Mouse (Mus musculus): Measurements from ENCODE around the gene Plxnc1. TPM values are rescaled to one million over a fixed set of nuclear protein-coding genes. Genes with fewer than 3 reads are reported as not detected.

The Plxnc1 gene
- polyA plus RNA-seq, 1 experiment, result 42.7 TPM

- no peak for TF ChIP-seq GATA1 (IDR thresholded peaks at IDR 0.05; ENCODE audit: low read length)
These were observed 143.8 kb downstream of the Plxnc1 start for GRCm38 (mm10) chr10:94800677-94801354.

GRCm38 (mm10) chr10:94799485-94800239, 145.0 kb downstream of the Plxnc1 start:
- no peak for TF ChIP-seq GATA1 (IDR thresholded peaks at IDR 0.05; ENCODE audit: low read length)

- TF ChIP-seq GATA1 (IDR thresholded peaks at IDR 0.05; ENCODE audit: low read length), result no peak
These were observed 146.5 kb downstream of the Plxnc1 start for GRCm38 (mm10) chr10:94798128-94798527.

GRCm38 (mm10) chr10:94794666-94795244, 149.9 kb downstream of the Plxnc1 start:
- no peak for TF ChIP-seq GATA1 (IDR thresholded peaks at IDR 0.05; ENCODE audit: low read length)

- no peak for TF ChIP-seq GATA1 (IDR thresholded peaks at IDR 0.05; ENCODE audit: low read length)
These were observed 150.7 kb downstream of the Plxnc1 start for GRCm38 (mm10) chr10:94793914-94794313.

GRCm38 (mm10) chr10:94789205-94789604, 155.4 kb downstream of the Plxnc1 start:
- no peak for TF ChIP-seq GATA1 (IDR thresholded peaks at IDR 0.05; ENCODE audit: low read length)

- no peak for TF ChIP-seq GATA1 (IDR thresholded peaks at IDR 0.05; ENCODE audit: low read length)
These were observed 163.9 kb downstream of the Plxnc1 start for GRCm38 (mm10) chr10:94780618-94781262.

GRCm38 (mm10) chr10:94779319-94779718, 165.3 kb downstream of the Plxnc1 start:
- no peak for TF ChIP-seq GATA1 (IDR thresholded peaks at IDR 0.05; ENCODE audit: low read length)

GRCm38 (mm10) chr10:94777576-94777975, 167.1 kb downstream of the Plxnc1 start:
- TF ChIP-seq GATA1 (IDR thresholded peaks at IDR 0.05; ENCODE audit: low read length), result no peak

- no peak for TF ChIP-seq GATA1 (IDR thresholded peaks at IDR 0.05; ENCODE audit: low read length)
These were observed 173.1 kb downstream of the Plxnc1 start for GRCm38 (mm10) chr10:94771496-94771895.

- TF ChIP-seq GATA1 (IDR thresholded peaks at IDR 0.05; ENCODE audit: low read length), result no peak
These were observed 197.6 kb downstream of the Plxnc1 start for GRCm38 (mm10) chr10:94747011-94747410.

GRCm38 (mm10) chr10:94741459-94741858, 203.2 kb downstream of the Plxnc1 start:
- TF ChIP-seq GATA1 (IDR thresholded peaks at IDR 0.05; ENCODE audit: low read length), result no peak

All from G1E-ER4 (cell line).